Mouse (Mus musculus): ENCODE measurements around the gene Borcs7. TPM values are rescaled to one million over a fixed set of nuclear protein-coding genes. Genes with fewer than 3 reads are reported as not detected.

The Borcs7 gene
- polyA plus RNA-seq, 1 experiment from 2014 or later, result 15.3 TPM

DNA sequence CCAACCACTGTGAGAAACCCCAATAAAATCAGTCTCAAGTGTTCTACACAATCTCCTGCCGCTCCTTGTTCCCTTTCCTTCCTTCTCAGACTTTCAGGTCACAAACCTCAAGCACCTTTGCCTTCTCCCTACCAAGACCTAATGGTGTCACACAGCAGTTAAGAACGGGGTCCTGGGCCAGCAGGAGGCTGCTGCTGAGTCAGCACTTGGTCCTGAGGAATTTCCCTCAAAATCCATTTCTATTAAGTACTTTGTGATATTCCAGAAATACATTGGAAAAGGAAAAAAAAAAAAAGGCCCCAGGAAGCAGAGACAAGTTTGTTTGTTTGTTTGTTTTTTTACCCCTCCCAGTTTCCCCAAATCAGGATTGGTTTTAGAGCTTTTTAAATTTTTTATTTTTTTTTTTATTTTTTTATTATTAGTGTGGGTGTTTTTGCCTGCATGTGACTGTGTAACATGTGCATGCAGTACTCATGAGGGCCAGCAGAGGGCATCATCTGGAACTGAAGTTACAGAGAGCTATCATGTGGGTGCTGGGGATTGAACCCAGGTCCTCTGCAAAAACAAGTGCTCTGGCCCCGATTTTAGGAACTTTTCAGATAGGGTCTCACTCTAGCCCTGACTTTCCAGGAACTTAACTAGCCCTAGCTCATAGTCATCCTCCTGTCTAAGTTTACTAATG is 32.2 kb upstream of the Borcs7 start:
- Histone ChIP-seq H3K9me3 (replicated peaks; ENCODE audit: control insufficient read depth, low read length) (no peaks in the 10 kb centered on the region), H3K27me3 (ENCODE audit: control insufficient read depth, insufficient read depth, low read length) (no peaks in the 10 kb centered on the region), H3K4me3 (ENCODE audit: low read depth, low read length) (no peak overlapping the region), H3K4me2 (ENCODE audit: low read depth, low read length) (no peak overlapping the region), H3K4me1 (ENCODE audit: control insufficient read depth, insufficient read depth, low read length) (no peaks in the 10 kb centered on the region), H3K36me3 (replicated peaks; ENCODE audit: control insufficient read depth, insufficient read depth, low read depth, low read length) (peaks cover 21% of the 10 kb centered on the region), H3K9ac (replicated peaks; ENCODE audit: low read length) (no peak overlapping the region), H3K27ac (replicated peaks; ENCODE audit: low read depth, low read length) (no peak overlapping the region)
- no peak for ATAC-seq (replicated peaks; ENCODE audit: insufficient number of reproducible peaks, low FRiP score, low TSS enrichment, low read depth)
- DNase-seq (ENCODE audit: low spot score), result no peak
- WGBS, result 89% methylated on average over 3 of the region's 3 CpGs

DNA sequence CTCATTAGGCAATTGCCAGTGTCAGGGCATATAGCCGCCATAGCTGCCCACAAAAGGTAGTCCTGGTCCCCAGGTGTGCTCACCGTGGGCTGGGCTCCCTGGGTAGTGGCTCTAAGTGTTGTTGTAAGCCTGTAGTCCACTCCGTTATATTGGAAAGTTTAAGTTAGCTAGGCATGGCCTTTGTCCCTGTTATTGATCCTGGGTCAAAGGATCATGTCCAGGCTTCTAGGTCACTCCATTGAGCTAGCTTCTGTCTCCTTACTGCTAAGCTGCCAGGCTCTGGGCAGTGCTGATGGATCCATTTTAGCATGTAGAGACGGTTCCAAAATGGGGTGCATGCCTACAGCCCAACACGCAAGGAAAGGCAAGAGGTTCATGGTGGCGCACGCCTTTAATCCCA is 31.4 kb upstream of the Borcs7 start:
- Histone ChIP-seq H3K4me1 (ENCODE audit: control insufficient read depth, insufficient read depth, low read length) (no peaks in the 10 kb centered on the region), H3K27ac (replicated peaks; ENCODE audit: low read depth, low read length) (no peak overlapping the region), H3K27me3 (ENCODE audit: control insufficient read depth, insufficient read depth, low read length) (no peaks in the 10 kb centered on the region), H3K9ac (replicated peaks; ENCODE audit: low read length) (no peak overlapping the region), H3K4me3 (ENCODE audit: low read depth, low read length) (no peak overlapping the region), H3K36me3 (replicated peaks; ENCODE audit: control insufficient read depth, insufficient read depth, low read depth, low read length) (peaks cover 21% of the 10 kb centered on the region), H3K9me3 (replicated peaks; ENCODE audit: control insufficient read depth, low read length) (no peaks in the 10 kb centered on the region), H3K4me2 (ENCODE audit: low read depth, low read length) (no peak overlapping the region)
- no peak for ATAC-seq (replicated peaks; ENCODE audit: insufficient number of reproducible peaks, low FRiP score, low TSS enrichment, low read depth)
- 93% methylated on average over 7 of the region's 7 CpGs for WGBS
- no peak for DNase-seq (ENCODE audit: low spot score)

DNA sequence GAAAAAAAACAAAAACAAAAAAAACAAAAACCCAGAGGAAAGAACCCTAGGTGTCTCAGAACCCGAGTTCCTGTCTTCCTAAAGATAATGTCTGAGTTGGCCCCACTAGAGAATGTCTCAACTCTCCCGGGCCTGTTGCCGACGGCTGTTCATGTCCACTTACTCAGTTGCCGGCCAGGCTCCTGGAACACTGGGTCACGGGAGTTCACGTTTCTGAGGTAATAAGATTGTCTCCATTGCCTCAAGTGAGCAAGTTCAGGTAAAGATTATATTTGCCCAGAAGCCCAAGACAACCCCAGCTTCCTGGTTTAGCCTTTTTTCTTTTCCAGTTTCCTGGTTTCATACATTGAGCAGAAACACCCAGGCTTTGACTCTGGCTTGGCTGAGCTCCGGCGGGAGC is 30.9 kb upstream of the Borcs7 start:
- H3K4me2 ChIP-seq (ENCODE audit: low read depth, low read length), result no peak overlapping the region
- H3K4me1 ChIP-seq (ENCODE audit: control insufficient read depth, insufficient read depth, low read length), result no peaks in the 10 kb centered on the region
- ATAC-seq (replicated peaks; ENCODE audit: insufficient number of reproducible peaks, low FRiP score, low TSS enrichment, low read depth) (no peak), DNase-seq (ENCODE audit: low spot score) (no peak)
- peaks cover 17% of the 10 kb centered on the region for H3K36me3 ChIP-seq (replicated peaks; ENCODE audit: control insufficient read depth, insufficient read depth, low read depth, low read length)
- 80% methylated on average over 9 of the region's 9 CpGs for WGBS
- H3K9ac ChIP-seq (replicated peaks; ENCODE audit: low read length), result no peak overlapping the region
- H3K4me3 ChIP-seq (ENCODE audit: low read depth, low read length), result no peak overlapping the region
- no peaks in the 10 kb centered on the region for H3K9me3 ChIP-seq (replicated peaks; ENCODE audit: control insufficient read depth, low read length)
- no peak overlapping the region for H3K27ac ChIP-seq (replicated peaks; ENCODE audit: low read depth, low read length)
- H3K27me3 ChIP-seq (ENCODE audit: control insufficient read depth, insufficient read depth, low read length), result no peaks in the 10 kb centered on the region

DNA sequence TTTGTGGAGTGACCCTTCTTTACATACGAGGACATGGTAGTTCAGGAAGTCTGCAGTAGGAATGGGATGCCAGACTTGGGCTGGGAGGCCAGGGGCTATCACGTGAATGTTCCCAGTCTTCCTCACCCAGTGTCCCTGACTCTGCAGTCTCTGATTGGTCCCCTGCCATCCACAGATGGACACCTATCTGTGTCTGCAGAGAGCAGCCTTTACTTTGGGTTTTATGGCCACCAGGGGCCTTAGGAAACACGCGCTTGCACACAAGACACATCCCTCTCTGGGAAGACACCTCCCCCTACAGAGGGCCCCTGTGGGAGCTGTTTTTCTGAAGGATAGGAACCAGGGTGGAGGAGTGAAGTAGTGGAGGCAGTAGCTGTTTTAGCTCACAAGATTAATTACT is 28.2 kb upstream of the Borcs7 start:
- 72% methylated on average over 4 of the region's 4 CpGs for WGBS
- no peak for ATAC-seq (replicated peaks; ENCODE audit: insufficient number of reproducible peaks, low FRiP score, low TSS enrichment, low read depth)
- H3K27ac ChIP-seq (replicated peaks; ENCODE audit: low read depth, low read length), result no peak overlapping the region
- H3K27me3 ChIP-seq (ENCODE audit: control insufficient read depth, insufficient read depth, low read length), result no peaks in the 10 kb centered on the region
- no peak overlapping the region for H3K9ac ChIP-seq (replicated peaks; ENCODE audit: low read length)
- DNase-seq (ENCODE audit: low spot score), result no peak
- H3K4me1 ChIP-seq (ENCODE audit: control insufficient read depth, insufficient read depth, low read length), result no peaks in the 10 kb centered on the region
- H3K4me2 ChIP-seq (ENCODE audit: low read depth, low read length), result no peak overlapping the region
- no peaks in the 10 kb centered on the region for H3K9me3 ChIP-seq (replicated peaks; ENCODE audit: control insufficient read depth, low read length)
- H3K36me3 ChIP-seq (replicated peaks; ENCODE audit: control insufficient read depth, insufficient read depth, low read depth, low read length), result peaks cover 4% of the 10 kb centered on the region
- no peak overlapping the region for H3K4me3 ChIP-seq (ENCODE audit: low read depth, low read length)

DNA sequence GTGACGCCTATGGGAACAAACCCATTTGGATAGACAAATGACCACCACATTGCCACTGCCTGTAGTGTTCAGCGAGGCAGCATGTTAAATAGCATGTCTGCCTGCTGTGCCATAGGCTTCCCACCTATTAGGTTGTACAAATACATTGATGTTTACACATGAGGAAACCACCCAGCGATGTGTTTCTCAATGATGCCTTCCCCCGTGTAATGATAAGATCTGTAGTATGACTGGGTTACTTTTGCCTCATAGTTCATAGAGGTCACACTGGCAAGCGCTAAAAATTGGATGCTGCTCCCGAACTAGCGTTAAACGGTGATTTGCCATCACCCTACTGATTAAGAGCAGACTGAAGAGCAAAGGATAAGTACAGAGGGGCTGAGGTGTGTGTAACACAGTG is 27.5 kb upstream of the Borcs7 start:
- Histone ChIP-seq H3K4me2 (ENCODE audit: low read depth, low read length) (no peak overlapping the region), H3K4me3 (ENCODE audit: low read depth, low read length) (no peak overlapping the region), H3K36me3 (replicated peaks; ENCODE audit: control insufficient read depth, insufficient read depth, low read depth, low read length) (no peaks in the 10 kb centered on the region), H3K27ac (replicated peaks; ENCODE audit: low read depth, low read length) (no peak overlapping the region), H3K9me3 (replicated peaks; ENCODE audit: control insufficient read depth, low read length) (no peaks in the 10 kb centered on the region), H3K27me3 (ENCODE audit: control insufficient read depth, insufficient read depth, low read length) (no peaks in the 10 kb centered on the region), H3K9ac (replicated peaks; ENCODE audit: low read length) (no peak overlapping the region), H3K4me1 (ENCODE audit: control insufficient read depth, insufficient read depth, low read length) (no peaks in the 10 kb centered on the region)
- 79% methylated on average over 8 of the region's 8 CpGs for WGBS
- DNase-seq (ENCODE audit: low spot score) (no peak), ATAC-seq (replicated peaks; ENCODE audit: insufficient number of reproducible peaks, low FRiP score, low TSS enrichment, low read depth) (no peak)

DNA sequence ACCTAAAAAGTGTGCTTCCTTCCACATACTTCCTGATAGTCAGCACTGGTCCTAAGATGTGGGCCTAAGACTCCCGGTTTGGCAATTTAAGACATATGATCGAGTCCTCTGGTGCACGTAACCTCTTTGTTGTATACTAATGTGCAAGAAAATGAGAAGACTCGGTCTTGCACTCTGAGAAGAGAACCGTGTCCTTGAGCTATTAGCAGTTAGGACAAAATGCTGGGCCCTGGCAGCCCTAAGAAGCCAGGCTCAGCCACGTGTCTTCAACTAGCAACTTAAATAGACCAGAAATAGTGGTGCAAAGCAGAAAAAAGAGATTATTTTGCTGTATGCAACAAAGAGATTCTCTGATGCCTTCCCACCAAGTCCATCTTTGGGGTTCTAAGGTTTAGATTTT is 26.9 kb upstream of the Borcs7 start:
- Histone ChIP-seq H3K9ac (replicated peaks; ENCODE audit: low read length) (no peak overlapping the region), H3K36me3 (replicated peaks; ENCODE audit: control insufficient read depth, insufficient read depth, low read depth, low read length) (no peaks in the 10 kb centered on the region), H3K4me3 (ENCODE audit: low read depth, low read length) (no peak overlapping the region), H3K4me1 (ENCODE audit: control insufficient read depth, insufficient read depth, low read length) (no peaks in the 10 kb centered on the region), H3K9me3 (replicated peaks; ENCODE audit: control insufficient read depth, low read length) (no peaks in the 10 kb centered on the region), H3K27ac (replicated peaks; ENCODE audit: low read depth, low read length) (no peak overlapping the region), H3K27me3 (ENCODE audit: control insufficient read depth, insufficient read depth, low read length) (no peaks in the 10 kb centered on the region), H3K4me2 (ENCODE audit: low read depth, low read length) (no peak overlapping the region)
- WGBS, result 74% methylated on average over 6 of the region's 6 CpGs
- ATAC-seq (replicated peaks; ENCODE audit: insufficient number of reproducible peaks, low FRiP score, low TSS enrichment, low read depth) (no peak), DNase-seq (ENCODE audit: low spot score) (no peak)

DNA sequence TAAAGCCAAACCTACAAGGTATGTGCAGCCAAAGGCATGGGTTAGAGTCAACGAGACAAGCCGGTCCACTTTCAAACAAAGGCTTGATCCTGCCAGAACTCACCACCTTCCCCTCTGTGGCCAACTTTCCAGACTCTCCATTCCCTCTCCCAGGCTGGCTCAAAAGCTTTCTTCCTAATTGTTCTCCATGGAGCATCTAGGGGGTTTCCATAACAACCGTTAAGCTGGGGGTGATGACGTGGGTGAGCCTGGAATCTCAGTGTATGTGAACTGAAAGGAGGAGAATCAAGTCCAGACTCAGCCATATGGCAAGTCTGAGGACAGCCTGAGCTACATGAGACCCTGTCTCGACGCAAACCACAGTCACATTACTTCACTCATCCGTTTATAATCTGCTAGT is 24.2 kb upstream of the Borcs7 start:
- no peak overlapping the region for H3K9ac ChIP-seq (replicated peaks; ENCODE audit: low read length)
- no peak overlapping the region for H3K27ac ChIP-seq (replicated peaks; ENCODE audit: low read depth, low read length)
- H3K4me3 ChIP-seq (ENCODE audit: low read depth, low read length), result no peak overlapping the region
- ATAC-seq (replicated peaks; ENCODE audit: insufficient number of reproducible peaks, low FRiP score, low TSS enrichment, low read depth) (no peak), DNase-seq (ENCODE audit: low spot score) (peak; percentile 53)
- no peaks in the 10 kb centered on the region for H3K9me3 ChIP-seq (replicated peaks; ENCODE audit: control insufficient read depth, low read length)
- H3K4me1 ChIP-seq (ENCODE audit: control insufficient read depth, insufficient read depth, low read length), result no peaks in the 10 kb centered on the region
- 61% methylated on average over 7 of the region's 7 CpGs for WGBS
- no peaks in the 10 kb centered on the region for H3K27me3 ChIP-seq (ENCODE audit: control insufficient read depth, insufficient read depth, low read length)
- no peaks in the 10 kb centered on the region for H3K36me3 ChIP-seq (replicated peaks; ENCODE audit: control insufficient read depth, insufficient read depth, low read depth, low read length)
- H3K4me2 ChIP-seq (ENCODE audit: low read depth, low read length), result no peak overlapping the region

- H3K4me3 ChIP-seq (ENCODE audit: low read depth, low read length), result no peak overlapping the region
- no peak overlapping the region for H3K4me2 ChIP-seq (ENCODE audit: low read depth, low read length)
- H3K27ac ChIP-seq (replicated peaks; ENCODE audit: low read depth, low read length), result no peak overlapping the region
- ATAC-seq (replicated peaks; ENCODE audit: insufficient number of reproducible peaks, low FRiP score, low TSS enrichment, low read depth) (no peak), DNase-seq (ENCODE audit: low spot score) (no peak)
- H3K9ac ChIP-seq (replicated peaks; ENCODE audit: low read length), result no peak overlapping the region
- no peaks in the 10 kb centered on the region for H3K4me1 ChIP-seq (ENCODE audit: control insufficient read depth, insufficient read depth, low read length)
- no peaks in the 10 kb centered on the region for H3K36me3 ChIP-seq (replicated peaks; ENCODE audit: control insufficient read depth, insufficient read depth, low read depth, low read length)
- H3K9me3 ChIP-seq (replicated peaks; ENCODE audit: control insufficient read depth, low read length), result no peaks in the 10 kb centered on the region
- WGBS, result 66% methylated on average over 11 of the region's 11 CpGs
- no peaks in the 10 kb centered on the region for H3K27me3 ChIP-seq (ENCODE audit: control insufficient read depth, insufficient read depth, low read length)
Measured at GRCm38 (mm10) chr19:46667300-46667699, 22.4 kb upstream of the Borcs7 start.

Data from embryonic facial prominence, embryonic 11.5 days (tissue).